Mouse (Mus musculus) ES-Bruce4 (cell line): ENCODE data around the gene Stub1. TPM values are rescaled to one million over a fixed set of nuclear protein-coding genes. Genes with fewer than 3 reads are reported as not detected.
A peak's percentile ranks its signal among the peaks of the same experiment; 100 is the strongest.

ENCODE experiments used
- H3K27ac ChIP-seq: 2 replicates; pipeline ENCODE4 v1.5.1; 2012; ENCODE audit warnings: low read length, inconsistent platforms; ENCODE audit not compliant: insufficient read depth
- H3K27me3 ChIP-seq: 2 replicates; pipeline ENCODE4 v1.6.1; 2012; ENCODE audit warnings: mild to moderate bottlenecking, low read length, inconsistent platforms; ENCODE audit not compliant: control insufficient read depth, poor library complexity, insufficient read depth, severe bottlenecking
- H3K36me3 ChIP-seq: 2 replicates; pipeline ENCODE4 v1.6.1; 2012; ENCODE audit warnings: inconsistent platforms, mild to moderate bottlenecking, low read length, moderate library complexity; ENCODE audit not compliant: control insufficient read depth, poor library complexity, insufficient read depth, severe bottlenecking
- H3K4me1 ChIP-seq: one replicate; pipeline ENCODE4 v1.8.1; 2011; ENCODE audit warnings: low read length; ENCODE audit not compliant: control insufficient read depth, insufficient read depth
- H3K4me3 ChIP-seq: 2 replicates; pipeline ENCODE4 v1.5.1; 2011; ENCODE audit warnings: low read depth, mild to moderate bottlenecking, low read length
- H3K9ac ChIP-seq: 2 replicates; pipeline ENCODE4 v1.6.1; 2012; ENCODE audit warnings: low read depth, mild to moderate bottlenecking, inconsistent platforms; ENCODE audit not compliant: poor library complexity, severe bottlenecking
- H3K9me3 ChIP-seq: replicated peaks from 2 replicates; pipeline ENCODE4 v1.6.1; 2012; ENCODE audit warnings: mild to moderate bottlenecking, low read length, inconsistent platforms; ENCODE audit not compliant: control insufficient read depth, poor library complexity, insufficient read depth, severe bottlenecking
- CTCF ChIP-seq: IDR thresholded peaks from one replicate; pipeline ENCODE4 v1.8.1; 2011; ENCODE audit warnings: low read depth, low read length
- EP300 ChIP-seq: IDR thresholded peaks from 2 replicates; pipeline ENCODE4 v1.6.1; 2011; ENCODE audit warnings: low read depth, low read length; ENCODE audit not compliant: insufficient read depth
- POLR2A ChIP-seq: IDR thresholded peaks from one replicate; pipeline ENCODE4 v1.8.1; 2011; ENCODE audit warnings: low read length; ENCODE audit not compliant: insufficient read depth
- polyA plus RNA-seq: library from polyadenylated mRNA; stranded (reverse); fragments of >200 nt; gene quantifications from 2 replicates; pipeline ENCODE4 v1.2.4, GENCODE M21; 2011; ENCODE audit warnings: low read depth; ENCODE audit not compliant: missing spikeins, insufficient read depth, insufficient read length

The Stub1 gene
- polyA plus RNA-seq, 1 experiment = 97.8 TPM

DNA sequence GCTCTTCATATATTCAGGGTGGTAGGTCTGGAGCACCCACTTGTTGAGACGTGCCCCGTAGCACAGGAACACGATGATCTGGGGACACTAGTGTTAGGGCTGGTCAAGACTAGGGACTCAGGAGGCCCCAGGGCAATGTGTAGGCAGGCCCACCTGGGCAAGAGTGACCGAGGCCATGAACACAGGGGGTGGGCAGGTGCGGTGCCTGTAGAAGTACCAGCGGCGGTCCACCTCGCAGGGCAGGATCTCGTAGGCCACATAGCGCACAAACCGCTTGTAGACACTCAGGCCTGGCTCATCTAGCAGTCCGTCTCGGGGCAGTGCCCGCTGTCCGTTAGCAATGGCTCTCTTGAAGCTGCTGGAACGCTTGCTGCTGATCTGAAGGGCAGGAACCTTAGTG is 2.6 kb upstream of the Stub1 start:
- Histone ChIP-seq H3K27ac (no peak overlapping the region), H3K27me3 (no peaks in the 10 kb centered on the region), H3K9me3 (no peaks in the 10 kb centered on the region), H3K9ac (no peak overlapping the region), H3K36me3 (peaks cover 17% of the 10 kb centered on the region), H3K4me3 (no peak overlapping the region), H3K4me1 (peaks cover 4% of the 10 kb centered on the region)
- TF ChIP-seq CTCF = no peak
- no peak for TF ChIP-seq POLR2A
- TF ChIP-seq EP300 = no peak

DNA sequence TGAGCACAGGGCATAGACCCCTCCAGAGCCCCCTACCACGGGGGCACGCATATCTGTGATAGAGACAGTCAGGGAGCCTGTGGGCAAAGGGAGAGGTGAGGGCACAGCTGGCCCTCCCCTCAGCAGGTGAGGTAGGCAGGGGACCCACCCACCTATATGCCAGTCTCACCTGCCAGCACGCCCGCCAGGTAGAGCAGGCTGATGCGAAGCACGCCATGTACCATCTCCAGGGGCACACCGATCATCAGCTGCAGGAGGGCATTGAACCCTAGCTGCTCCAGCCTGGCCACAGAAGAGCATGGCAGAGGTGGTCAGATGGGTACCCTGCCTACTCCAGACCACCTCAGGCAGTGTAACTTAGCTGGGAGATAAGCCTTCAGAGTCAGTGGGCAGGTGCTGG is 2.1 kb upstream of the Stub1 start:
- H3K27ac ChIP-seq = no peak overlapping the region
- peaks cover 17% of the 10 kb centered on the region for H3K36me3 ChIP-seq
- no peak for TF ChIP-seq EP300
- no peak for TF ChIP-seq CTCF
- TF ChIP-seq POLR2A = no peak
- H3K9me3 ChIP-seq = no peaks in the 10 kb centered on the region
- peaks cover 4% of the 10 kb centered on the region for H3K4me1 ChIP-seq
- no peaks in the 10 kb centered on the region for H3K27me3 ChIP-seq
- H3K4me3 ChIP-seq = no peak overlapping the region
- no peak overlapping the region for H3K9ac ChIP-seq

DNA sequence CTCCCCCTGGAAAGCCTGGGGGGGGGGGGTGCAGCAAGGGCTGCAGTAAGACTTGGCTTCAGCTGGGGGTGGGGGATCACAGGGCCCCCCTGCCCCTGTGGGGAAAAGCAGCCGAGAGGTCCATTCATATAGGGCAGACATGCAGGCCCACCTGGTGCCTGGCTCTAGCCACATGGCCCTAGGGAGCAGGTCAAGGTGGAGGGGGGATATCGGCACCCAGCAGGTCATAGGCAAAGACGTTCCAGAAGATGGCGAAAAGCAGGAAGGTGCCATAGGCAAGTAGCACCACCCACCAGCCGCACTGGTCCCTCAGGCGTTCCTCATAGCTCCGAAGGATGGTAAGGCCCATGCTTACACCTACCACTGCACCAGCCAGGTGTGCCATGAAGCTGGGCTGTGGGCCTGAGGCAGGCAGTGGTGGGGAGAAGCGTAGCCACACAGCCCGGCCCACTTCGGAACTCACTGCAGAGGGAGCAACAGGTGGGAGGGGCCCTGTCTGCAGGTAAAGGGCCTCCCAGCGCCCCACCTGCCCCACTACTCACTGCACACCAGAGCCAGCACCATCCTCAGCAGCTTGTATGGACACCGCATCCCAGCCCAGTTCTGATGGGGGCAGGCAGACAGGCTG is 1.5 kb upstream of the Stub1 start:
- H3K27me3 ChIP-seq = no peaks in the 10 kb centered on the region
- H3K9ac ChIP-seq = no peak overlapping the region
- H3K4me1 ChIP-seq = peaks cover 4% of the 10 kb centered on the region
- H3K27ac ChIP-seq = no peak overlapping the region
- H3K36me3 ChIP-seq = peaks cover 19% of the 10 kb centered on the region
- no peaks in the 10 kb centered on the region for H3K9me3 ChIP-seq
- H3K4me3 ChIP-seq = no peak overlapping the region
- TF ChIP-seq CTCF (no peak), EP300 (no peak), POLR2A (no peak)

DNA sequence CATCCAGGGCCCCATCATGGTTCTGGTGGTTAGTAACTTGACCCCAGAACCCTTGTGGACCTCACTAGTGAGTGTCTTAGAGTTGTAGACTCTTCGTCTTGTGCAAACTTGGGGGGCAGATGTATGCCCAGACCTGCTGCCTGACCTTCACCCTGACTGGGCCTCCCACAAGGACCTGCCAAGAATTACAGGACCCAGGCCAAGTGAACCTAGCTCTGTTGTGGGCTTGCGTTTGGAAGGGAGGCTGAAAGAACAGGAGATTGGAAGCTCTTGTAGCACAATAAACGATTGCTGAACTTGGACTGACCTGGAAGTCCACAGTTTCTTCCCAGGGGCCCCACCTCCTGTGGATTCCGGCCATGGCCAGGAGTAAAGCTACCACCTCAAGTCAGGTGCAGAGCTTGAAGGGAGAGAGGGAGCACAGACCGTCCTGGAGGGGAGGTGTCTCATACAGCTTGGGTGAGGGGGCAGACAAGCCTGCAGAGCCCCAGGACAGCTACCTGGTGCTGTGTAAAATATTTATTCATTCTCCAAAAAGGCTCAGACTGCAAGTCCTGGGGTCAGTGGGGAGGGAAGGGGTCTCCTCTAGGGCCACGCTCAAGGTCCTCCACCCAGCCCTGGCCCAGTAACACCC is 874 bp upstream of the Stub1 start:
- Histone ChIP-seq H3K9ac (peak overlapping the region; percentile 86), H3K4me1 (peaks cover 4% of the 10 kb centered on the region), H3K36me3 (peaks cover 17% of the 10 kb centered on the region), H3K27me3 (no peaks in the 10 kb centered on the region), H3K27ac (no peak overlapping the region), H3K9me3 (no peaks in the 10 kb centered on the region), H3K4me3 (peak overlapping the region; percentile 80)
- TF ChIP-seq POLR2A (no peak), EP300 (no peak), CTCF (no peak)

DNA sequence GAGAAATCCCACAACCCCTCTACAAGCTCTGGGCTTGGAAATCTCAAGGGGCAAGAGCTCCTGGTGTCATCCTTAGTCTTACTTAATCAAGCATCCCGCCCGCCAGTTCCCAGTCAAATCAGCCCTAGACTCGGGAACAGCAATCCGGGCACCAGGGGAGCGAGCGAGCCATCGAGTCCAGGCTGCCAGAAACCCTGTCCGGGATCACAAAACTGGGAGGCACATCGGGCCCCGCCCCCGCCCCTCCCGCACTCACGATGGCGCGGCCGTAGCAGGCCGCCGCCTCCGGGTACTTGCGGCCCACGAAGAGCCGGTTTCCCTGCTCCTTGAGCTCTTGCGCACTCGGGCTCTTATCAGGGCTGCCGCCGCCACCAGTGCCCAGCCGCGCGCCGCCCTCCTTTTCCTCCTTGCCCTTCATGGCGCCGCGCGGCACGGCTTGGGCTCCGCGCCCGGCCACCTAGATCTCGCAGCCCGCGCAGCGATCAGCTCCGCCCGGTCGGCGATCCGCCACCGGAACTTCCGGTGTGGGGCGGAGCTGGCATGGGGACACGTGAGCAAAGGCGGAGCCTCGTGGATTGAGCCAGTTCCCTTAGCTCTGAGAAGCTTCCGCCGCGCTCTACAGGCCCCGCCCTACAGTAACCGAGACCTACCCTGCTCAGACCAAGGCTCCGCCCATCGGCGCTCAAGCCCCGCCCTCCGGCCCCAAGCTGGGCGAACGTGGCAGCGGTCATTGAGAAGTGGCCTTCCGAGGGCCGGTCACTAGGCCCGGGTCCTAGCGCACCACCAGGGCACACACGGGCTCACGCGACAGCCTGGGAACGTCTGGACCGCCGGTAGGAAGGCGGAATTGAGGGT is 541 bp downstream of the Stub1 start:
- Histone ChIP-seq H3K4me1 (peaks cover 4% of the 10 kb centered on the region), H3K9ac (peak overlapping the region; percentile 86), H3K4me3 (peak overlapping the region; percentile 82), H3K27ac (no peak overlapping the region), H3K36me3 (peaks cover 16% of the 10 kb centered on the region), H3K9me3 (no peaks in the 10 kb centered on the region), H3K27me3 (no peaks in the 10 kb centered on the region)
- TF ChIP-seq CTCF = no peak
- 0 out of 2 replicates have a peak, but pooled peaks have one; percentile 26 for TF ChIP-seq EP300
